Mouse (Mus musculus): ENCODE results near the gene Zfp872. TPM values are rescaled to one million over a fixed set of nuclear protein-coding genes. Genes with fewer than 3 reads are reported as not detected.

The Zfp872 gene
- polyA plus RNA-seq, 1 experiment from 2014 or later = 0.20 TPM

GRCm38 (mm10) chr9:22230061-22230460 lies 42.2 kb downstream of the Zfp872 start:
- no peak for ATAC-seq (ENCODE audit: insufficient number of reproducible peaks, insufficient read depth, low FRiP score, low TSS enrichment)
- Histone ChIP-seq H3K27ac (no peak overlapping the region), H3K27me3 (no peaks in the 10 kb centered on the region), H3K4me2 (replicated peaks) (no peak overlapping the region), H3K4me1 (no peaks in the 10 kb centered on the region), H3K9me3 (no peaks in the 10 kb centered on the region), H3K4me3 (no peak overlapping the region), H3K9ac (no peak overlapping the region), H3K36me3 (peaks cover 3% of the 10 kb centered on the region; the same call in 1 of the 2 replicates)
- WGBS = 93% methylated on average over 3 of the region's 3 CpGs

DNA sequence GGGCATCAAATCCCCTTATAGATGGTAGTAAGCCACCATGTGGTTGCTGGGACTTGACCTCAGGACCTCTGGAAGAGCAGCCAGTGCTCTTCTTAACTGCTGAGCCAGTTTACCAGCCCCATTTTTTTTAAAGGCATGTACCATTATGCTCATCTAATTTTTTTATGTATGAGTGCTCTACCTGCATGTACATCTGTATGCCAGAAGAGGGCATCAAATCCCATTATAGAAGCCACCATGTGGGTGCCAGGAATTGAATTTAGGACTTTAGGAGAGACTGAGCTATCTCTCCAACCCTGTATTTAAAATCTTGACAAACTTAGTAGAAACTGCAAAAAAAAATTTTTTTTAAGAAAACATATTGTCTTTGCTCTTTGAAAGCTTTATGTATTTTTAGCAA lies 42.7 kb downstream of the Zfp872 start:
- Histone ChIP-seq H3K9ac (no peak overlapping the region), H3K27me3 (no peaks in the 10 kb centered on the region), H3K4me1 (no peaks in the 10 kb centered on the region), H3K4me2 (replicated peaks) (no peak overlapping the region), H3K9me3 (no peaks in the 10 kb centered on the region), H3K27ac (no peak overlapping the region), H3K36me3 (peaks cover 7% of the 10 kb centered on the region; the same call in 1 of the 2 replicates), H3K4me3 (no peak overlapping the region)
- ATAC-seq (ENCODE audit: insufficient number of reproducible peaks, insufficient read depth, low FRiP score, low TSS enrichment) = no peak

DNA sequence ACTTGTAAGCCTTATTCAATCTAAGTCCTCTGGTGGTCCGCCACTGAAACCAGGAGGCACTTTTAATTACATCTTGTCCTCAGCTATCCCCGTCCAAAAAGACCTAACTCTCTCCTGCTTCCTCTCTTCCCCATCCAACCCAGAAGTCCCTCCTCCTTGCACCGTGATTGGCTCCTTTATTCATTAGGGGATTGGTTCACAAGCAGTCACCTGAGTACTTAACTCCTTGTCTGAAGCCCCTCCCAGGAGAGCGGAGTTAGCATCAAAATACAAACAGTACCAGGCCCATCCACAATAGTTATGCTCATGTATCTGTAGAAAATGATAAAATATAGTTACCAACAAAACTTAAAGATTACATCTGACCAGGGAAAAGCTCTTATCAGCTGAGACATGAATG lies 52.1 kb downstream of the Zfp872 start:
- H3K36me3 ChIP-seq = peaks cover 79% of the 10 kb centered on the region

GRCm38 (mm10) chr9:22244242-22244641 lies 56.4 kb downstream of the Zfp872 start:
- 87% methylated on average over 2 of the region's 2 CpGs for WGBS

More for the DNA sequence above, 52.1 kb downstream of the Zfp872 start:
- Histone ChIP-seq H3K4me3 (no peak overlapping the region), H3K4me1 (no peaks in the 10 kb centered on the region), H3K27ac (no peak overlapping the region), H3K9me3 (no peaks in the 10 kb centered on the region), H3K9ac (no peak overlapping the region), H3K4me2 (replicated peaks) (no peak overlapping the region), H3K27me3 (no peaks in the 10 kb centered on the region)
- 93% methylated on average over 4 of the region's 4 CpGs for WGBS
- no peak for ATAC-seq (ENCODE audit: insufficient number of reproducible peaks, insufficient read depth, low FRiP score, low TSS enrichment)

More at GRCm38 (mm10) chr9:22244242-22244641, 56.4 kb downstream of the Zfp872 start:
- Histone ChIP-seq H3K9ac (no peak overlapping the region), H3K4me2 (replicated peaks) (no peak overlapping the region), H3K4me1 (no peaks in the 10 kb centered on the region), H3K4me3 (no peak overlapping the region), H3K9me3 (peaks cover 22% of the 10 kb centered on the region), H3K27me3 (no peaks in the 10 kb centered on the region), H3K36me3 (peaks cover 80% of the 10 kb centered on the region), H3K27ac (no peak overlapping the region)
- ATAC-seq (ENCODE audit: insufficient number of reproducible peaks, insufficient read depth, low FRiP score, low TSS enrichment) = no peak

Other genes with a start within 250 kb of the Zfp872 start
- gene Swsap1, start 232.3 kb upstream of the Zfp872 start, polyA plus RNA-seq (2016; fragmentation: Nextera tagmentation; extraction: Ambion mirVana) = 5.6 and 7.0 TPM in 2 replicates
- 6.6 and 7.8 TPM in 2 replicates for gene Epor, start 224.6 kb upstream of the Zfp872 start, polyA plus RNA-seq (2016; fragmentation: Nextera tagmentation; extraction: Ambion mirVana)
- 1.3 and 1.4 TPM in 2 replicates for gene Rgl3, start 198.6 kb upstream of the Zfp872 start, polyA plus RNA-seq (2016; fragmentation: Nextera tagmentation; extraction: Ambion mirVana)
- 2.0 and 2.2 TPM in 2 replicates for gene Ccdc151, start 185.5 kb upstream of the Zfp872 start, polyA plus RNA-seq (2016; fragmentation: Nextera tagmentation; extraction: Ambion mirVana)
- gene Prkcsh, start 185.3 kb upstream of the Zfp872 start, polyA plus RNA-seq (2016; fragmentation: Nextera tagmentation; extraction: Ambion mirVana) = 113 and 115 TPM in 2 replicates
- gene Elavl3, start 136.1 kb upstream of the Zfp872 start, polyA plus RNA-seq (2016; fragmentation: Nextera tagmentation; extraction: Ambion mirVana) = 6.4 and 8.2 TPM in 2 replicates
- gene Gm49318, start 116.8 kb upstream of the Zfp872 start, polyA plus RNA-seq (2016; fragmentation: Nextera tagmentation; extraction: Ambion mirVana) = not detected in 2 replicates
- 15.0 and 15.8 TPM in 2 replicates for gene Zfp653, start 116.7 kb upstream of the Zfp872 start, polyA plus RNA-seq (2016; fragmentation: Nextera tagmentation; extraction: Ambion mirVana)
- 36.7 and 38.0 TPM in 2 replicates for gene Ecsit, start 102.7 kb upstream of the Zfp872 start, polyA plus RNA-seq (2016; fragmentation: Nextera tagmentation; extraction: Ambion mirVana)
- 2.1 and 3.3 TPM in 2 replicates for gene Cnn1, start 88.9 kb upstream of the Zfp872 start, polyA plus RNA-seq (2016; fragmentation: Nextera tagmentation; extraction: Ambion mirVana)
- gene Elof1, start 70.9 kb upstream of the Zfp872 start, polyA plus RNA-seq (2016; fragmentation: Nextera tagmentation; extraction: Ambion mirVana) = 185 and 200 TPM in 2 replicates
- gene Acp5, start 52.4 kb upstream of the Zfp872 start, polyA plus RNA-seq (2016; fragmentation: Nextera tagmentation; extraction: Ambion mirVana) = 8.2 and 8.5 TPM in 2 replicates
- gene Pigyl, start 31.2 kb upstream of the Zfp872 start, polyA plus RNA-seq (2016; fragmentation: Nextera tagmentation; extraction: Ambion mirVana) = 63.5 and 66.1 TPM in 2 replicates
- gene Zfp809, start 37.6 kb downstream of the Zfp872 start, polyA plus RNA-seq (2016; fragmentation: Nextera tagmentation; extraction: Ambion mirVana) = 12.4 and 12.5 TPM in 2 replicates
- 7.5 and 7.6 TPM in 2 replicates for gene Zfp599, start 71.8 kb downstream of the Zfp872 start, polyA plus RNA-seq (2016; fragmentation: Nextera tagmentation; extraction: Ambion mirVana)
- 36.4 and 37.4 TPM in 2 replicates for gene Zfp810, start 119.6 kb downstream of the Zfp872 start, polyA plus RNA-seq (2016; fragmentation: Nextera tagmentation; extraction: Ambion mirVana)
- 44.0 and 44.8 TPM in 2 replicates for gene Anln, start 201.1 kb downstream of the Zfp872 start, polyA plus RNA-seq (2016; fragmentation: Nextera tagmentation; extraction: Ambion mirVana)
- gene 9530077C05Rik, start 223.4 kb downstream of the Zfp872 start, polyA plus RNA-seq (2016; fragmentation: Nextera tagmentation; extraction: Ambion mirVana) = 4.6 and 4.8 TPM in 2 replicates

Data from embryonic facial prominence, embryonic 12.5 days (tissue).